Mouse (Mus musculus) ovary, postnatal 14 days (tissue): ENCODE measurements at regions not wholly inside any gene's neighbourhood (a gene's known extent, or its start where the extent isn't known, plus 50 kb on each side); places are given as distances from the start of the nearest gene placed in this dataset.

Source experiments
- DNase-seq: peaks from one replicate; pipeline ENCODE4 v3.0.0; 2022; ENCODE audit warnings: low spot score

GRCm38 (mm10) chr4:31621205-31621604 is 342.7 kb upstream of the Map3k7 start:
- no peak for DNase-seq

GRCm38 (mm10) chr4:31627053-31627452 is 336.8 kb upstream of the Map3k7 start:
- no peak for DNase-seq

- no peak for DNase-seq
Measured at GRCm38 (mm10) chr4:31627777-31628176, 336.1 kb upstream of the Map3k7 start.

- DNase-seq: no peak
Measured at GRCm38 (mm10) chr4:31638564-31638963, 325.3 kb upstream of the Map3k7 start.

GRCm38 (mm10) chr4:31642161-31642560 is 321.7 kb upstream of the Map3k7 start:
- peak; percentile 15 for DNase-seq

GRCm38 (mm10) chr4:31642593-31643290 is 321.2 kb upstream of the Map3k7 start:
- DNase-seq: peak; percentile 20

- no peak for DNase-seq
Measured at GRCm38 (mm10) chr4:31648631-31649368, 315.1 kb upstream of the Map3k7 start.

- DNase-seq: no peak
Measured at GRCm38 (mm10) chr4:31655364-31656106, 308.4 kb upstream of the Map3k7 start.

- DNase-seq: no peak
Measured at GRCm38 (mm10) chr4:31656111-31656510, 307.8 kb upstream of the Map3k7 start.

GRCm38 (mm10) chr4:31658820-31659219 is 305.1 kb upstream of the Map3k7 start:
- DNase-seq: no peak

GRCm38 (mm10) chr4:31660896-31661295 is 303.0 kb upstream of the Map3k7 start:
- no peak for DNase-seq

GRCm38 (mm10) chr4:31671530-31672170 is 292.2 kb upstream of the Map3k7 start:
- DNase-seq: no peak

- DNase-seq: no peak
Measured at GRCm38 (mm10) chr4:31672171-31672841, 291.6 kb upstream of the Map3k7 start.

- DNase-seq: no peak
Measured at GRCm38 (mm10) chr4:31672842-31673171, 291.1 kb upstream of the Map3k7 start.

GRCm38 (mm10) chr4:31679007-31679590 is 284.8 kb upstream of the Map3k7 start:
- DNase-seq: no peak

GRCm38 (mm10) chr4:31680958-31681357 is 282.9 kb upstream of the Map3k7 start:
- no peak for DNase-seq

- no peak for DNase-seq
Measured at GRCm38 (mm10) chr4:31689083-31689482, 274.8 kb upstream of the Map3k7 start.

GRCm38 (mm10) chr4:31697769-31698505 is 266.0 kb upstream of the Map3k7 start:
- no peak for DNase-seq

- no peak for DNase-seq
Measured at GRCm38 (mm10) chr4:31698506-31698782, 265.5 kb upstream of the Map3k7 start.

GRCm38 (mm10) chr4:31699296-31699695 is 264.6 kb upstream of the Map3k7 start:
- no peak for DNase-seq

- no peak for DNase-seq
Measured at GRCm38 (mm10) chr4:31714054-31714651, 249.7 kb upstream of the Map3k7 start.
